Mouse (Mus musculus) heart, embryonic 14.5 days (tissue): ENCODE data around the gene Agpat4. TPM values are rescaled to one million over a fixed set of nuclear protein-coding genes. Genes with fewer than 3 reads are reported as not detected.

Experiments used
- ATAC-seq: fragments of 200-750 bp; cut with Nextera tagmentation; 2 replicates; pipeline ENCODE4 v1.8.0; 2017; ENCODE audit warnings: low read depth, moderate TSS enrichment; ENCODE audit not compliant: insufficient number of reproducible peaks, insufficient read depth, low FRiP score
- H3K27ac ChIP-seq, 2 experiments: fragments of 200-500 bp in 1 of 2; fragments of 300-500 bp in 1 of 2; sonication (generic) in 1 of 2; replicated peaks in 1 of 2; 2 replicates each; pipeline ENCODE4 v1.5.1; 2012 to 2014; ENCODE audit warnings: low read depth in 2 of 2, low read length in 2 of 2, control low read depth in 1 of 2, mild to moderate bottlenecking in 1 of 2, mixed read lengths in 1 of 2; ENCODE audit not compliant: control insufficient read depth in 1 of 2, insufficient read depth in 1 of 2
- H3K27me3 ChIP-seq: fragments of 300-500 bp; sonication (generic); 2 replicates; pipeline ENCODE4 v1.6.1; 2014; ENCODE audit warnings: mild to moderate bottlenecking, low read length, control low read depth; ENCODE audit not compliant: control insufficient read depth, insufficient read depth
- H3K36me3 ChIP-seq: fragments of 300-500 bp; sonication (generic); 2 replicates; pipeline ENCODE4 v1.6.1; 2014; ENCODE audit warnings: mild to moderate bottlenecking, control low read depth, low read length, mixed read lengths; ENCODE audit not compliant: control insufficient read depth, insufficient read depth
- H3K4me1 ChIP-seq, 2 experiments: fragments of 200-500 bp in 1 of 2; fragments of 300-500 bp in 1 of 2; sonication (generic) in 1 of 2; 2 replicates each; pipeline ENCODE4 v1.6.1; 2012 to 2014; ENCODE audit warnings: low read length in 2 of 2, control low read depth in 1 of 2, mixed read lengths in 1 of 2; ENCODE audit not compliant: control insufficient read depth in 2 of 2, insufficient read depth in 2 of 2
- H3K4me2 ChIP-seq: fragments of 300-500 bp; sonication (generic); 2 replicates; pipeline ENCODE4 v1.6.1; 2014; ENCODE audit warnings: mild to moderate bottlenecking, low read length
- H3K4me3 ChIP-seq, 2 experiments: fragments of 200-500 bp in 1 of 2; fragments of 300-500 bp in 1 of 2; sonication (generic) in 1 of 2; 2 replicates each; pipeline ENCODE4 v1.5.1; 2012 to 2014; ENCODE audit warnings: low read length in 2 of 2, mild to moderate bottlenecking in 2 of 2, control low read depth in 1 of 2, low read depth in 1 of 2, moderate library complexity in 1 of 2; ENCODE audit not compliant: control insufficient read depth in 1 of 2, insufficient read depth in 1 of 2
- H3K9ac ChIP-seq: fragments of 300-500 bp; sonication (generic); 2 replicates; pipeline ENCODE4 v1.6.1; 2014; ENCODE audit warnings: mild to moderate bottlenecking, low read length
- H3K9me3 ChIP-seq: fragments of 300-500 bp; sonication (generic); 2 replicates; pipeline ENCODE4 v1.6.1; 2016; ENCODE audit warnings: low read length, control low read depth; ENCODE audit not compliant: control insufficient read depth
- WGBS: fragments of 180-500 bp; shearing (Covaris S2); extraction: QIAGEN DNeasy Blood & Tissue Kit; methylation state at CpG from one replicate; pipeline ENCODE4 v1.1.7; 2014; 5-methylcytosine and 5-hydroxymethylcytosine counted together
- polyA plus RNA-seq: library from polyadenylated mRNA; unstranded; fragments of >200 nt; fragmentation: Nextera tagmentation; extraction: Ambion mirVana; gene quantifications from 2 replicates; pipeline ENCODE4 v1.2.1, GENCODE M21; 2014

Gene Agpat4
- polyA plus RNA-seq, 1 experiment from 2014 or later: 11.0 TPM

DNA sequence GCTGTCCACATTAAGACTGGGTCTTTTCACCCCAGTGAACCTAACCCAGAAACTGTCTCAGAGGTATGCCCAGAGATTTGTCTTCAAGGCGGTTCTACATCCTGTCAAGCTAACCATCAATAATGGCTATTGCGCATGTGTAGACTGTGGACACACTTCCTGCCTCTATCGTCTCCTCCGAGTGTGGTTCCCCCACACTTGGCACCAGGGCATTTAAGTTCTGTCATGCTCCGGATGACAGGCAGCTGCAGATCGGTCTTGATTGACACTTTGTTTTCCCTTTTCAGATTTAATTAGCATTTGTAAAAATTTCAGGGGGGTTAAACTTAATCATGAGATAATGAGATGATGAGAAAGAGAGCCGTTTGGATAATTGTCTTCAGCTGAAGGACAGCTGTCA lies 56.4 kb downstream of the Agpat4 start:
- peaks cover 7 to 10% of the 10 kb centered on the region in 2 experiments; a peak in 3 of 4 replicates for H3K4me1 ChIP-seq
- no peak overlapping the region for H3K9ac ChIP-seq
- no peak overlapping the region for H3K4me2 ChIP-seq
- WGBS: 81% methylated on average over 7 of the region's 7 CpGs
- H3K27me3 ChIP-seq: no peaks in the 10 kb centered on the region
- no peak overlapping the region for H3K27ac ChIP-seq
- no peak overlapping the region for H3K4me3 ChIP-seq
- ATAC-seq: no peak
- peaks cover 4% of the 10 kb centered on the region; the same call in 1 of the 2 replicates for H3K9me3 ChIP-seq
- no peaks in the 10 kb centered on the region for H3K36me3 ChIP-seq

GRCm38 (mm10) chr17:12175626-12176025 lies 57.1 kb downstream of the Agpat4 start:
- Histone ChIP-seq H3K27ac (no peak overlapping the region), H3K9ac (no peak overlapping the region), H3K4me3 (no peak overlapping the region), H3K36me3 (no peaks in the 10 kb centered on the region), H3K27me3 (no peaks in the 10 kb centered on the region), H3K4me1 (peaks cover 5 to 8% of the 10 kb centered on the region in 2 experiments; a peak in 3 of 4 replicates), H3K4me2 (no peak overlapping the region), H3K9me3 (peaks cover 4% of the 10 kb centered on the region; the same call in 1 of the 2 replicates)
- ATAC-seq: no peak
- WGBS: 84% methylated on average over 4 of the region's 4 CpGs

DNA sequence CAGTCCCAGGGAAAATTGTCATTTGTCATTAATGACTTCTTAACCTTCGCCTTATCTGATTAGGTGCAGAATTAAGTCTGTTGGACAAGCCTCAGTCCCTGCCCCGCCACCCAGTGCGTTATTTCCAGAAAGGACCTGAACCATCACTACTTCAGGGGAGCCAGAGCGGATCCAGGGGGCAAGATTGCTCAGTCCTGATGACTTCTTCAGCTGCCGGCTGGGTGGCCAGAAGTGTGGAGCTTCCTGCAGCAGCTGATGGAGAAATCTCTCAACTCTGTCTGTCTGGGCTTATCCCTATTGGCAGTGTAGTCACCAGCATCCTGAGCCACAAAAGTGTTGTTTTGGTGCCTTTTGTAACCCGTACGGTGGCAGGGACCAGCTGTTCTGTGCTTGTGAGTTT lies 60.8 kb downstream of the Agpat4 start:
- 87% methylated on average over 7 of the region's 7 CpGs for WGBS
- Histone ChIP-seq H3K27ac (no peak overlapping the region), H3K4me1 (peaks cover 0 to 4% of the 10 kb centered on the region in 2 experiments; a peak in 1 of 4 replicates), H3K4me2 (no peak overlapping the region), H3K36me3 (no peaks in the 10 kb centered on the region), H3K9ac (no peak overlapping the region), H3K9me3 (peaks cover 4% of the 10 kb centered on the region; the same call in 1 of the 2 replicates), H3K27me3 (no peaks in the 10 kb centered on the region), H3K4me3 (no peak overlapping the region)
- no peak for ATAC-seq

GRCm38 (mm10) chr17:12179766-12180165 lies 61.3 kb downstream of the Agpat4 start:
- ATAC-seq: no peak
- Histone ChIP-seq H3K27ac (no peak overlapping the region), H3K27me3 (no peaks in the 10 kb centered on the region), H3K36me3 (no peaks in the 10 kb centered on the region), H3K4me3 (no peak overlapping the region), H3K4me1 (peaks cover 0 to 4% of the 10 kb centered on the region in 2 experiments; a peak in 1 of 4 replicates), H3K9ac (no peak overlapping the region), H3K9me3 (peaks cover 4% of the 10 kb centered on the region; the same call in 1 of the 2 replicates), H3K4me2 (no peak overlapping the region)
- 77% methylated on average over 2 of the region's 2 CpGs for WGBS

DNA sequence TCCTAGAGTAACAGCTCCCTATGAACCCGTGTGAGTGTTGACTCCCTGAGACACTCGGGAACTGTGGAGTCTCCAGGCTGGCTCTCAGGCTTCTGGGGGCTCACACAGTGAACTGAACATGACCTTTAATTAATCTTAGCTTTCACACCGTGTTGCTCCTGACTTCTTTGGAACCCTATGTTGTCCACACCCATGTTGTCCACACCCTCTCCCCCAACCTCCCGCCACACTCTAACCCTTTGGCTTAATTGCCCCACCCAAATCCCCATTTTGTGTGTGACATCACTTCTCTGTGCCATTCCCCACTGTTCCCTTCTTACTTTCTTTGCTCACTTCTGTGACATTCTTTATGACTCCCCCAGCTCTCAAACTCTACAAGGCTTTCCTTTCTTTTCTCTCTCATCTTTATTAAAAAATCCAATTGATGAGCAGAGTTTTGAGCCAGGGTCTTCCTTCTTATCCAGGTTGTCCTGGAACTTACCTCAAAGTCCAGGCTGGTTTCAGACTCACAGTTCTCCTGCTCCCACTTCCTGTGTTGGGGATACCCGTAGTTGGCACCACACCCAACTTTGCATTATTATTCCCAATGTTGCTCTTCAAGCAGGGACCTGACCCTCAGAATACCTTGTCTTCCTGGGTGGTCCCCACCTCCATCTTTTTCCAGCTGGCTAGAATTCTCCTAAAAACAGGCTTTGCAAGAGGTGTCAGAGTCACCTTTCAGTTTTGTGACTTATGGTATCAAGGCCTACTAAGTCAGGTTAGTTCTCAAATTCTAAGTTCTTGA lies 64.4 kb downstream of the Agpat4 start:
- Histone ChIP-seq H3K27ac (no peak overlapping the region), H3K27me3 (no peaks in the 10 kb centered on the region), H3K4me2 (no peak overlapping the region), H3K9ac (no peak overlapping the region), H3K36me3 (no peaks in the 10 kb centered on the region), H3K4me3 (no peak overlapping the region), H3K9me3 (no peaks in the 10 kb centered on the region), H3K4me1 (peaks cover 0 to 4% of the 10 kb centered on the region in 2 experiments; a peak in 1 of 4 replicates)
- ATAC-seq: no peak
- 74% methylated on average over 5 of the region's 5 CpGs for WGBS

GRCm38 (mm10) chr17:12184283-12184682 lies 65.8 kb downstream of the Agpat4 start:
- Histone ChIP-seq H3K27me3 (no peaks in the 10 kb centered on the region), H3K4me1 (peaks cover 0 to 4% of the 10 kb centered on the region in 2 experiments; a peak in 1 of 4 replicates), H3K4me3 (no peak overlapping the region), H3K9me3 (no peaks in the 10 kb centered on the region), H3K9ac (no peak overlapping the region), H3K4me2 (no peak overlapping the region), H3K27ac (no peak overlapping the region), H3K36me3 (no peaks in the 10 kb centered on the region)
- ATAC-seq: no peak
- WGBS: 75% methylated on average over 8 of the region's 8 CpGs

DNA sequence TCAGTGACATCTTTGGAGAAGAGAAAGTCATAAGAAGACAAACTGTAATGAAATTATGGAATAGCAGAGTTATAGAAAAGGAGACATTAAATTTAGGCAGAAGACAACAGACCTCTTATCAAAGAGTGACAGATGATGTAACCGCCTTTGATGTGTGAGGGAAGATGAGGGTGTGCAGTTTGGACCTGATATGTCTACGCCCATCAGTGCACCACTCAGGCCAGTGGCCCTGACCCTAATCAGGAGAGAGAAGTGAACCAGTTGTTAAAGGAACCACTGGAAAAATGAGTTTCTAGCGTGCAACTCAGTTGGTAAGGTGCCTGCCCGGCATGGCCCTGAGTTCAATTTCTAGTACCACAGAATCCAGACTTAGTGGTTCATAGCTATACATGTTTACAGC lies 67.4 kb downstream of the Agpat4 start:
- no peak for ATAC-seq
- no peak overlapping the region for H3K27ac ChIP-seq

More for the DNA sequence above, 67.4 kb downstream of the Agpat4 start:
- Histone ChIP-seq H3K27me3 (no peaks in the 10 kb centered on the region), H3K9ac (no peak overlapping the region), H3K4me1 (peaks cover 0 to 4% of the 10 kb centered on the region in 2 experiments; a peak in 1 of 4 replicates), H3K9me3 (no peaks in the 10 kb centered on the region), H3K4me2 (no peak overlapping the region), H3K36me3 (no peaks in the 10 kb centered on the region), H3K4me3 (no peak overlapping the region)
- 86% methylated on average over 4 of the region's 4 CpGs for WGBS
